Comparison of ENCODE assay signal across 8 mouse cellular contexts in the genomic region with DNA sequence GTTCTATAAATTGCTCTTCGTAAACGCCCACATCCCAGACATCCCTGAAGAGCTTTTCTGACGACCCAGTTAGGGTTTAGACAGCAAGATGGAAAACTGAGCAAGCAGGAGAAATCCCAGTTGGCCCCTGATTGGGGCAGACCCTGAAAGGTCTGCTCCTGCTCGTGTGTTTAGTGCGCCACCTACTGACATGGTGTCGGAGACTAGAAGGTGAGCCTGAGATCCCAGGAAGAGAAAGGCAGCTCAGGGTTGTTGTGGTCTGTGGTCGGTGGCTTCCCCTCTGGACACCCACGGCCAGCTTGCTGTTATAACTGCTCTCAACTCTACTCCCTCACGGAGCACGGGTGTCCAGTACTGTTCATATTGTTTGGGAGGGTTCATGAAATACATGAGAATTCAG. TPM values are rescaled to one million over a fixed set of nuclear protein-coding genes. Genes with fewer than 3 reads are reported as not detected.
DNase-seq lines count a peak whose midpoint lies in the region; ATAC-seq and TF ChIP-seq lines count a peak whose summit lies in the region.

No protein-coding gene starts in this region.

- H3K27me3 ChIP-seq in kidney, adult 2 months (replicated peaks; ENCODE audit: control insufficient read depth, insufficient read depth, low read length), result no peaks in the 10 kb centered on the region
- H3K27me3 ChIP-seq in limb, embryonic 12.5 days, result no peaks in the 10 kb centered on the region
- H3K27me3 ChIP-seq in midbrain, embryonic 13.5 days, result no peaks in the 10 kb centered on the region

- peak; percentile 89 for TF ChIP-seq CTCF in kidney, adult 2 months (conservative IDR thresholded peaks at IDR 0.05; ENCODE audit: insufficient read depth, insufficient read length, low read depth, low read length)

- H3K9ac ChIP-seq in limb, embryonic 12.5 days (replicated peaks), result no peak overlapping the region
- no peak overlapping the region for H3K9ac ChIP-seq in midbrain, embryonic 13.5 days (replicated peaks)

- peak; percentile 63; the same call in 1 of the 2 replicates for ATAC-seq in limb, embryonic 12.5 days (ENCODE audit: insufficient number of reproducible peaks, insufficient read depth, low FRiP score, low TSS enrichment, low read depth)
- ATAC-seq in midbrain, embryonic 13.5 days, result peak; percentile 91

- H3K36me3 ChIP-seq in kidney, adult 2 months (ENCODE audit: control insufficient read depth, insufficient read depth, low read length), result no peaks in the 10 kb centered on the region
- H3K36me3 ChIP-seq in limb, embryonic 12.5 days, result no peaks in the 10 kb centered on the region
- H3K36me3 ChIP-seq in midbrain, embryonic 13.5 days, result no peaks in the 10 kb centered on the region

- no peak overlapping the region for H3K4me3 ChIP-seq in kidney, adult 2 months (ENCODE audit: insufficient read depth, low read depth, low read length)
- H3K4me3 ChIP-seq in limb, embryonic 12.5 days (replicated peaks), result no peak overlapping the region
- no peak overlapping the region for H3K4me3 ChIP-seq in midbrain, embryonic 13.5 days (replicated peaks)

- WGBS in kidney, adult 2 months, result 9% methylated on average over 10 of the region's 10 CpGs
- 8% methylated on average over 10 of the region's 10 CpGs for WGBS in limb, embryonic 12.5 days
- WGBS in midbrain, embryonic 13.5 days, result 10% methylated on average over 10 of the region's 10 CpGs

- no peaks in the 10 kb centered on the region for H3K4me1 ChIP-seq in kidney, adult 2 months (ENCODE audit: control insufficient read depth, insufficient read depth, low read length)
- peaks cover 18% of the 10 kb centered on the region for H3K4me1 ChIP-seq in limb, embryonic 12.5 days (replicated peaks)
- peaks cover 6% of the 10 kb centered on the region; the same call in 1 of the 2 replicates for H3K4me1 ChIP-seq in midbrain, embryonic 13.5 days (replicated peaks)

- no peak overlapping the region for H3K27ac ChIP-seq in kidney, adult 2 months (ENCODE audit: insufficient read depth, low read depth, low read length)
- H3K27ac ChIP-seq in limb, embryonic 12.5 days, result no peak overlapping the region
- no peak overlapping the region for H3K27ac ChIP-seq in midbrain, embryonic 13.5 days

- H3K9me3 ChIP-seq in limb, embryonic 12.5 days, result no peaks in the 10 kb centered on the region
- H3K9me3 ChIP-seq in midbrain, embryonic 13.5 days, result no peaks in the 10 kb centered on the region

- no peak overlapping the region for H3K4me2 ChIP-seq in limb, embryonic 12.5 days
- H3K4me2 ChIP-seq in midbrain, embryonic 13.5 days (replicated peaks), result no peak overlapping the region

- TF ChIP-seq POLR2A in kidney, adult 2 months (IDR thresholded peaks at IDR 0.05; ENCODE audit: low read depth, low read length), result no peak

- peak; percentile 52 to 87 for DNase-seq in adrenal gland, adult (ENCODE audit: inconsistent age in 2 of 2, low spot score in 1 of 2)
- no peak for DNase-seq in adrenal gland, adult 8-10 months
- peak; percentile 89 for DNase-seq in embryo, embryonic 10.5 days (ENCODE audit: low spot score)
- DNase-seq in heart, adult 18-20 months, result peak; percentile 82 to 91
- DNase-seq in kidney, adult 2 months, result peak; percentile 67
- peak; percentile 12 for DNase-seq in spleen, adult 12 weeks (ENCODE audit: low spot score)

RNA-seq across cellular contexts. Expression of a gene that starts 3.2 kb away (rescaled TPM):
- total RNA-seq in adrenal gland, adult 8-10 months (2022), result 100 to 1,000 TPM in 1 of 4 experiments, 10 to 100 TPM in 3; 27.8 to 133 (median 47.9) TPM
- total RNA-seq in heart, adult 18-20 months (2021), result 10 to 100 TPM; 48.8 to 52.1 TPM
- polyA plus RNA-seq in kidney, adult 2 months (2012; rRNA removed), result 7.6 and 10.4 TPM in 2 replicates
- 49.4 and 51.1 TPM in 2 replicates for polyA plus RNA-seq in limb, embryonic 12.5 days (2016; fragmentation: Nextera tagmentation; extraction: Ambion mirVana)
- polyA plus RNA-seq in midbrain, embryonic 13.5 days (2015; fragmentation: Nextera tagmentation; extraction: Ambion mirVana), result 4.4 and 5.1 TPM in 2 replicates
